Mouse (Mus musculus): ENCODE measurements around the gene Dusp7.

Gene Dusp7

GRCm38 (mm10) chr9:106386181-106386864 lies 17.9 kb downstream of the Dusp7 start:
- peak; percentile 40 for DNase-seq (ENCODE audit: low read depth)

DNA sequence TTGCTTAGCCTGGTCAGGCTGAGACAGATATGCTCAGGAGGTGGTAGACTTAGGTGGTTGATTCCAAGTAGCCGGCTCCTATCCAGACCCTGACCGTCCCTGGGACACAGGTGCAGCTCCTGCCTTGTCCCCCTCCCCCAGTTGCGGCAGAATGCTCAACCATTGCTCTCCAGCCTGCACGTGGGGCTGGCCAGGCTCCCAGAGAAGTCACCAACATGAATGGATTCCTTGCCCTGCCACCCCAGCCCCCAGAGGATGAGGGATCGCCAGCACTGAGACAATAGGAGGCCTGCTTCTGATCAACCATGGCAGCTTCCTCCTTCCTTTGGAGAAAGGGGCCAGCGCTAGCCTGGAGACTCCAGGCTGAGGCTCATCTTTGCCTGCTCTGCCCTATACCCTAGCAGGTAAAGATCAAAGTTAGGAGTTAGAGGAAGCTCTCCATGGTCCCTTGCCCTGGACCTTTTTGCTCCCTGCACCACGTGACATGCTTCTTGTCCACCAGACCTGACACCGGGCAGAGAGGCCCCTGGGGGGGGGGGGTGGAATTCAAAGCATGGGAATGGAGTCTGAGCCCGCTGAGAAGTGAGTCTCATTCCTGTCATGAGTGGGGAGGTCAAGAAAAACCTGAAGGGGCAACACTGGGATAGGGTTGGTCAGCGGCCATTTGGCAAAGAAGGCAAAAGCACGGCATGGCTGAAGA lies 24.5 kb downstream of the Dusp7 start:
- no peak for DNase-seq (ENCODE audit: low read depth)

DNA sequence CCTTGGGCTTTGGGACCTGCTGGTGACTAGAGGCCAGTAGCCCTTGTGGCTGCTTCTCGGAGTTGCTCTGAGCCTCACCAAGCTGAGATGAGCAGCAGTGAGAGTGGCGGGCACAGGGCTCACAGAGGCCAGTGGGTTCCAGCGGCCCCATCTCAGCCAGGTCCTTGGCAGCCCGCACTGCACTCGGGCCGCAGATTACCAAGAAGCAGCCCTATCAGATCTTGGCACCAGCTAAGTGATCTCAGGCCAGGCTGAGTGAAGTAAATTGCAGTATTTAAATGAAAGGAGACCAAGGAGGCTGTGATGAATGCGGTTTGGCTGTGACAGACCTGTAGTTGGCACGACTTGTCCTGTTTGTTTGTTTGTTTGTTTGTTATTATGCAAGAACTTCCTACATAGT lies 25.1 kb downstream of the Dusp7 start:
- DNase-seq (ENCODE audit: low read depth), result no peak

DNA sequence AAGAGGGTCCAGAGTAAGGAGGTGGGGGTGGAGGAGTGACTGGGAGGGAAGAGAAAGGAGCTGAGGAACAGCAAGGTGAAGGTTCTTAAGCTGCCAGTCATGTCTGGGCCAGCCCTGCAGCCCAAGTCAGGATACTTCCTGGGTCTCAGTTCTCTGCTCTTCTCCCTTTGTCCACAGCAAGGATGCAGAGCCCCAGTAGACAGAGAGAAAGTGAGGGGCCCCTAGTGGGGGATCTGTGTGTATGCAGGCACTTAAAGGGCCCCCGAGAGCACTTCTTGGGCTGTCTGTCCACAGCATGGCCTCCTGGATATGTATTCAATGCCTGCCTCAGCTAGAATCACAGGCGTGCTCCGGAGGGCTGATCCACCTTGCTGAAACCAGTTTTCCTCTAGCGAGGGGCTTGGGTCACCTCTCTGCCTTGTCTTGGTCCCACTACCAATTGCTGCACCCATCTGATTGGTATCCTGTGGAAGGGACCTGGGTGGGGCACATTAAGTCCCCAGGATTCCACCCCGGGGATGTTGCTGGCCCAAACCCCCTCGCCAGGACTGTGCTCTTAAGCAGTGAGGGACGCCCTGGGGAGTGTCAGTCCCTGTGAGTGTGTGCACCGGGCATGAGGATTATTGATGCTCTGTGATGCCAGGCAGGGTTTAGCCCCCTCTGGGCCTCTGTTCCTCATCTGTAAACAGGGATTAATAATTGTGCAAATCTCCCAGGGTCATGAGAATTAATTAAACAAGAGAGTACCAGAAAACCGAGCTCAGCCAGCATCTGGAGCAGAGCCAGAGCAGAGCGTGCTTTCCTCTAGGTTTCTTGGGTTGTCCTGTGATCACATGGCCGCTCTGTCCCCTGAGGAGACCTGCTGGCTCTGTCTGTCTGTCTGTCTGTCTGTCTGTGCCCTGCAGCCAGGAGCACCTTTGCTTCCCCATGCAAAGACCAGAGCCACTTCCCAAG lies 26.5 kb downstream of the Dusp7 start:
- peak; percentile 67 for DNase-seq (ENCODE audit: low read depth)

DNA sequence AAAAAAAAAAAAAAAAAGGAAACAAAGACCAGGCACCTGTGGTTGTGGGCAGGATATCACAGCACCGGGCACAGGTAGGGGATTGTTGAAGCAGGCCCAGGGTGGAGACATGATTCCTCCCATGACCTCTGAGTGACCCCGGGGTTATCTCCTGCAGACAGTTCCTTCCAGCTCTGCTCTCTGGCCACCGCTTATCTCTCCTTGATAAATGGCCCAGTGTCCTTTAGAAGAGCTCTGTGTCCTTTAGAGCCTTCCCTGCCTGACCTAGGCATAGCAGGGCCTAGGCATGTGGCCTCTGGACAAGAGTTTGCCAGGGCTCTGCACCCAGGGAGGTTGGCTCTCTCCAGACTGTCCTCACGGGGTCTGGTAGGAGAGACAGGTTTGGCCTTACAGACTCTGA lies 29.3 kb downstream of the Dusp7 start:
- no peak for DNase-seq (ENCODE audit: low read depth)

DNA sequence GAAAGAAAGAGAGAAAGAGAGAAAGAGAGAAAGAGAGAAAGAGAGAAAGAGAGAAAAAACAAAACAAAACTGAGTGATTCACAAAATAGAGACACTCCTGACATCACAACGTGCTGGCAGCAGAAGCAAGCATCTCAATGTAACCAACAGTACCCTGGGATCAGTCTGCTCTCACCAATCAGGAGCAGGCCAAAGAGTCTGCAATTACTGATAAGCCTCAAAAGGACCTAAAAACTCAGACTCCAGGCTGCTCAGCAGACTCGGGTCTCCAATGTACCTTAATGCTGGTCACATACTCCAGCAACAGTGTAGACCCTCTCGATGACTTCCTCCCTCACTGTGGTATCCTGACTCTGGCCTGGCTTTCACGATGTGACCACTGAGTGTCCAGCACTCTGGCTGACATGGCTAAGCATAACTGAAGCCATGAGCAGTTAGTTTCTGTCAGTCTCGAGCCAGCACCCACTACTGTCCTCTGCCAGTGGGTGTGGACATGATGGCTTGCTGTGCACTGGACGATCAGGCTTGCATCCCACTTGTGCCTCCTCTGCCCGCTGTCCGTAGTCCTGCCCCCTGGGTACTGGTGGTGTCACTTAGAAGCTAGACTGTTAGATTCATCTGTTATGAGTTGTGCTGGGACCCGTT lies 30.4 kb downstream of the Dusp7 start:
- no peak for DNase-seq (ENCODE audit: low read depth)

DNA sequence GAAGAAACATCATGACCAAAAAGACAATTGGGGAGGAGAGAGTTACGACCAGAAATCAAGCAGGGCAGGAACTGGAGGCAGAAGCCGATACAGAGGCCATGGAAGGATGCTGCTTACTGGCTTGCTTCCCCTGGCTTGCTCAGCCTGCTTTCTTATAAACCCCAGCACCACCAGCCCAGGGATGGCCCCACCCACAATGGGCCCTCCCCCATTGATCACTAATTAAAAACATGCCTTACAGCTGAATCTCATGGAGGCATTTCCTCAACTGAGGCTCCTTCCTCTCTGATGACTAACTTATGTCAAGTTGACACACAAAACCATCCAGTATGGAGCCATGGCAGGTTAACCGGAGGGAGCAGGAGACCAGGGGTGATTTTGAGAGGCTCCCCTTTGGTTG lies 31.4 kb downstream of the Dusp7 start:
- no peak for DNase-seq (ENCODE audit: low read depth)

DNA sequence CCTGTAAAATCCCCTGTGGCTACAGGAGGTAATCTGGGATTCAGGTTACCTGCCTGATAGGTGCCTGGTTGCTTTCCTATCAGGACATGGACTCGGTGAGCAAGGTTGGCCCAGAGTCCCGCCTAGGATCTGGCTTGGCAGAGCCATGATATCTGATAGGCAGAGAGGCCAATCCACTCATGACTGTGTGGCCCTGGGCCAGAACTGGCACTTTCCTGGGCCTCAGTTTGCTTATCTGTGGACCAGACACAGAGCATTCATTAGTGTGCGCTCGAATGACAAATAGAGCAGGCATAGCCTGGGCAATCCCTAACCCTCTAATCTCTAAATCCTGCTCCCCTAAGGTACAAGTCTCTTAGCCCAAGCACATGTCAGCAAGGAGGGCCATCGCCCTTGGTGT lies 33.7 kb downstream of the Dusp7 start:
- DNase-seq (ENCODE audit: low read depth), result no peak

- no peak for DNase-seq (ENCODE audit: low read depth)
Measured at GRCm38 (mm10) chr9:106402607-106403375, 34.4 kb downstream of the Dusp7 start.

- DNase-seq (ENCODE audit: low read depth), result no peak
Measured at GRCm38 (mm10) chr9:106405275-106405674, 36.8 kb downstream of the Dusp7 start.

DNA sequence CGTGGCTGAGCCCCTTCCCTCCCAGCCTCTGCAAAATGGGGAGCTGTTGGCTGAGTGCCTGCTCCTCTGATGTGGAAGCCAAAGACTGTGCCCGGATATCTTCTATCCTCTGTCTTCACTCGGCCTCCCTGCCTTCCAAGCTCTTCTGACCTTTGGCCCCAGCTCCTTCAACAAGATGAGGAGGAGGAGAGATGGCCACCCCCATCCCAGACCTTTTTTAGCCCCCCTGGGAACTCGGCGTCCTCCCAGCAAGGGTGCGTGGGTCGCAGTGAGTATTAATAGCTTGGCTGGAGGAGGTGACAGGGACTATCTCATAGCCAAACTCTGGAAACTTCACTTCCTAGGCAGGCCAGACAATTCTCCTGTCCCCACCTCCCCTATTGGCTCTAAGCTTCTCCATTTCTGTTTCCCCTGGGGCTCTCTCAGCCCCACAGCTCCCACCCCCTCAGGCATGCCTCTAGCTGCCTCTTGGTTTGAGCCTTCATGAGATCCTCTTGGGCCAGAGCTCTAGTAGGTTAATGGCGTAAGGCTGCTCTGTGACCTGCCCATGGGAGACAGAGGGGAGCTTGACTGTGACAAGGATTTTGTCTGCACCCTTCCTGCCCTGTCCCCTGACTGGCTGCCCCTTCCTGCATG lies 38.1 kb downstream of the Dusp7 start:
- DNase-seq (ENCODE audit: low read depth), result no peak

GRCm38 (mm10) chr9:106409096-106409495 lies 40.7 kb downstream of the Dusp7 start:
- no peak for DNase-seq (ENCODE audit: low read depth)

DNA sequence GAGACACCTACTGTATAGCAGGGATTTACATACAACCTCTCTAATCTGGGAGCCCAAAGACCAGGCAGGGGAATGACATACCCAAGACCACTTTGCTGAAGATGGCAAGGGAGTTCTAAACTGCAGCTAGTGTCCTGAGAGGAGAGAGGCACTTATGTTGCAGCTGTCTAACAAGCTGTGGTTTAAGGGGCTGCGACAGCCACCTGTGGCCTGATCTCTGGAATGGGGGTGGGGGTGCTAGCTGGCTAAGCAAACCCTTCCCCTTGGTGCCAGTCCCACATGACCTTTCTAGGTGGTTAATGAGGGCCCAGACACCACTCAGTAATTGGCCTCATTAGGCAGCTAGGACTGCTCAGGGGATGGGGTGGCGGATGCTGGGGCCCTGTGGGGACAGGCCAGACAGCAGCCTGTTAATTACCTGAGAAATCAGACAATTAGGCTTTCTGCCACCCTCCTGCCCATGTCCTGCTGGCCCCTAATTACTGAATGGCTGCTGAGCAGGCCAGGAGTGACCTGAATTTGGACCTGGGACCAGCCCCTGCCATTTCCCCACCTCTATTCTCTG lies 41.7 kb downstream of the Dusp7 start:
- DNase-seq (ENCODE audit: low read depth), result no peak

DNA sequence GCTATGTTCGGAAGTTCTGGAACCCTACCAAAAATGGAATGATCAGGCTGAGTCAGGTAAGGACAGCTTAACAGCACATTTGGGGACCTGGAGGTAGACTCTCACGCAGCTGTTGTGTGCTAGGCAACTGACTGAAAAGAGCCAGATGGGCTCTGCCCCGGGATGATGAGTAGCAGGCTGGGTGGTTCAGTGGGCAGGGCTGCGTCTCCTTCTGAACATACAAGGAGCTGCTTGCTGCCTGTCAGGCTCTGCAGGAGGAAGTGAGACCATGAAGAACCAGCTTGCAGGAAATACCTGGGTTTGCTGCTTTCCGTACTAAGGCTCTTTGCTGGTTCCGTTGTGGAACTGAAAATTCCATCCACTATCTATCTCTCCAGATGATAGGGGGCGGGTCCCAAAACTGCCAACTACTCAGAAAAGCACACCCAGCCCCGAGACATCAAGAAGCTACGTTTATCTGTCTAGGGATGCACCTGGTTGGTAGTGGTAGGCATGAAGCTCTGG lies 42.7 kb downstream of the Dusp7 start:
- DNase-seq (ENCODE audit: low read depth), result no peak

GRCm38 (mm10) chr9:106411729-106412128 lies 43.3 kb downstream of the Dusp7 start:
- DNase-seq (ENCODE audit: low read depth), result no peak

GRCm38 (mm10) chr9:106412210-106412609 lies 43.8 kb downstream of the Dusp7 start:
- DNase-seq (ENCODE audit: low read depth), result no peak

DNA sequence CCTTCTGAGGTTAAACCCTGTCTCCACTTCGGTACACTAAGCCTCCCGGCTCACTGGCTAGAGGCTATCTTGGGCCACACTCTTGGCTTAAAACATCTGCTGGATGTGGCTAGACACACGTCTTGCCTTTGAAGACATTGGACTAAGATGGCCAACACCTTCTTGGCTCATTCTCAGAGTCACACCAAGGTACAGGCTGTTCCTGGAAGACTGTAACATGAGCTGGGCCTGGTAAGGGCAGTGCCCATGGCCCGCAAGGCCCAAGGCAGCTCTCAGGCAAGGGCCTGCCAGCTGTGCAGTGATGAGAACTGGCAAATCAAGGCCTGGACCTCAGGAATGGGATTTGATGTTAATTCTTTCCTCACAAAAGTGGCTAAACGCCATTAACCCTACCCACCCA lies 45.2 kb downstream of the Dusp7 start:
- no peak for DNase-seq (ENCODE audit: low read depth)

DNA sequence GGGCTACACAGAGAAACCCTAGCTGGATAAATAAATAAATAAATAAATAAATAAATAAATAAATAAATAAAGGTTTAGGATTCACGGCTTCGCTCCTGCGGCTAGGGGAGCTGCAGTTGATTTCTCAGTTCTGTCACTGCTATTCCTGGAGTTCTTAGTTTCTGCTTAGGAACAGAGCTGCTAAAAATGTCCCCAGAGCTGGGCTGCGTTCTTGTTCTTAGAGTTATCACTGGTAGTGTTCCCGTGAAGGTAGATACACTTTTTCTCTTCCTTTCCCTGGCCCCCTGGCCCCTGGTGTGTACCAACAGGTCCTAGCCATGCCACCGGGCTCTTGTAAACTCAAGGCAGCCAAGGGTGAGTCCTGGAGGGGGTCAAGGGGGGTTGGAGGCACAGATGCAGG lies 48.4 kb downstream of the Dusp7 start:
- DNase-seq (ENCODE audit: low read depth), result no peak

- peak; percentile 48 for DNase-seq (ENCODE audit: low read depth)
Measured at GRCm38 (mm10) chr9:106417841-106418625, 49.6 kb downstream of the Dusp7 start.

DNA sequence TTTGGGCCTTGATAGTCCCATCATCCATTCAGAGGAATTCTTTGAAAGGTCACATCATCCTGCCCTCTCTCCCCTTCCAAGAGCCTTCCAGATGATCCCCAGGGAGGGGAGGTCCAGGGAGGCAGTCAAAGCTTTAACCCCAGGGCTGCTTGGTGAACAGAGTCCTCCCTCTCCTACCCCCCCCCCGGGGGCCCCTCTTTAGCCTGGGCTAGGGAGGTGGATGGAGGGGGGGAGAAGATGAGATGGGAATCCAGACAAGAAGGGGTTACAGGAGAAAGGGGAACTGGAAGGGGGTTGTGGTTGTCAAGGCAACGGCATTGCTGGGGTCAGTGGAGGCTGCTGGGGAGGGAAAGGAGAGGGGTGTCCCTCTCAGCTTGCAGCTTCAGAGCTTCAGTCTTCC lies 52.2 kb downstream of the Dusp7 start:
- no peak for DNase-seq (ENCODE audit: low read depth)

All from induced T-regulatory cell, adult 2 months (primary cell).